Mouse (Mus musculus) kidney, postnatal 25 days (tissue): ENCODE data around the gene Mical3.

Experiments used
- DNase-seq, 2 experiments: peaks; one replicate each; pipeline ENCODE4 v3.0.0; 2021; ENCODE audit warnings: mixed read lengths in 2 of 2

The Mical3 gene

GRCm38 (mm10) chr6:121145010-121145604, 14.3 kb upstream of the Mical3 start:
- DNase-seq = no peak

- peak; percentile 86 to 94 for DNase-seq
Measured at GRCm38 (mm10) chr6:121144066-121144465, 13.3 kb upstream of the Mical3 start.

GRCm38 (mm10) chr6:121143439-121143838, 12.6 kb upstream of the Mical3 start:
- DNase-seq = peak; percentile 75 to 91

DNA sequence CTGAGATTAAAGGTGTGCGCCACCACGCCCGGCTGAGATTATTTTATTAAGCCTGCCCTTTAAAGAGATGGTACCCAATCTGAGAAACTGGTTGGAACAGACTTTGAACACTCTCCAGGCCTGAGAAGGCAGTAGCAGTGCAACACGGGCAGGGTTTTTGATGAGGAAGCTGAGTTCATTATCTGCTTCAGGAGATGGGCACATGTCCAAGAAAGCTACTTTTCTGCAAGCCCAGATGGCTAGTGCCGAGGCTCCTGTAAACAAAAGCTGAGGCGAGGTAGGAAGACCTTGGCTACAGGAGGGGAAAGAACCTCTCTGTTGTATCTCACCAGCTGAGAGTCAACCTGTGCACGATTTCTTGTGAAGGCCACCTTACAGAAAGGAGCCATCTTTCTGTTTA, 11.5 kb upstream of the Mical3 start:
- DNase-seq = no peak

DNA sequence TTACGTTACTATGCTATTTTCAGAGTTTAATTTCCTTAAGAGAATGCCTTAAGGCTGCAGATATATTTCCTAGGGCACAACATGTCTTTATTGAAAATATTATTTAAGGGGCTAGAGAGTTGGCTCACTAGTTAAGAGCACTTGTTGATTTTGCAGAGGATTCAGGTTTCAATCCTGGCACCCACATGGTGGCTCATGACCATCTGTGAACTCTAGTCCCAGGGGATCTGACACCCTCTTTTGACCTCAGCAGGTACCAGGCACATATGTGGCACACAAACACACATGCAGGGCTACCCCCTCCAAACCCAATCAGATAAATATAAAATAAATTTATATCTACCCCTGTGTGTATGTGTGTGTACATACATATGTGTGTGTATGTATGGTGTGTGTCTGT, 8.5 kb upstream of the Mical3 start:
- DNase-seq = no peak

- no peak for DNase-seq
Measured at GRCm38 (mm10) chr6:121138338-121139040, 7.7 kb upstream of the Mical3 start.

- DNase-seq = no peak
Measured at GRCm38 (mm10) chr6:121137222-121137621, 6.4 kb upstream of the Mical3 start.

GRCm38 (mm10) chr6:121134884-121135283, 4.1 kb upstream of the Mical3 start:
- no peak for DNase-seq

DNA sequence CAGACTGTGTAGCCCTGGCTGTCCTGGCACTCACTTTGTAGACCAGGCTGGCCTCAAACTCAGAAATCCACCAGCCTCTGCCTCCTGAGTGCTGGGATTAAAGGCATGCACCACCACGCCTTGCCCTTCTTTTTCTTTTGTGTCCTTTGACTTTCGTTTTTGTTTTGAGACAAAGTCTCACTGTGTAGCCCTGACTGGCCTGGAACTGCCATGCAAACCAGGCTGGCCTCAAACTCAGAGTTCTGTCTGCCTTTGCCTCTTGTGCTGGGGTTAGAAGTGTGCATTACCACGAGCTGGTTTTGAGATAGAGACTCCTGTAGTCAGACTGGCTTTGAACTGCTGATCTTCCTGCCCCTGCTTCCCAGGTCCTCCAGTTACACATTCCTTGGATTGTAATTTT, 3.5 kb upstream of the Mical3 start:
- no peak for DNase-seq

- peak; percentile 89 to 90 for DNase-seq
Measured at GRCm38 (mm10) chr6:121130039-121130705, 627 bp downstream of the Mical3 start.

DNA sequence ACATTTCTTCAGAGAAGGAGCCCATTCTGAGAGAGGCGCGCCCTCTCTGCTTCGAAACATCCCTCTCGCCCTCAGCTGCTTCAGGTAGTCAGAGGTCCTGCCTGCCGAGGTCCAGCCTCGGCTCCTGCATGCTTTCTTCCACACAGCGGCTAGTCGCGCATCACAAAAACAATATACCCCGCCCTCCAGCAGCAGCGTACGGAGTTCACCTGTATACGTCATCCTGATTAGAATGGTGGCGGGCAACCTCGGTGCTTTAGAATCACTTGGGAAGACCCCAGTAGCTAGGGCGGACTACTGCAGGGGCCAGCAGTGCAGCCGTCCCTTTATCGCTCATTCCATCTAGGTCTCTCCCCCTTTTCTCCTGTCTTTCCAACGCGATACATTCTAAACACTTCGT, 1.3 kb downstream of the Mical3 start:
- no peak for DNase-seq

GRCm38 (mm10) chr6:121128736-121129135, 2.1 kb downstream of the Mical3 start:
- peak in 1 of 2 experiments; percentile 56 for DNase-seq

DNA sequence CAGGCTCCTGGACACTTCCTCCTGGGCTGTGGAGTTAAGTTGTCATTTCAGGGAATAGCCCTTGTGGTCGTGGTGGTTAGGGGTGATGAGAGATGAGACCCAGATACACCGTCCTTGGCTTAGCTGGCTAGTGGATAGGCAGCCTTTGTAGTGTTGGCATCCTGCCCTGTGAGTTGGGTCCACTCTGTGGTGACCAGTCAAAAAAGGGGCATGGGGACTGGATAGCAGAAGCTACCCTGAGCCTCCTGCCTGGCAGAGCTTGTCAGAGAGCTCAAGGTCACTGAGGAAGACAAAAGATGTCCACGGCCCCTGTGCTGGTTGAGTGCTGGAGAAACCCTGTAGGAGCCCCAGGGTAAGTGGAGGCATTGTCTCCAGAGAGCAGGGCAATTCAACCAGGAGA, 3.1 kb downstream of the Mical3 start:
- no peak for DNase-seq

GRCm38 (mm10) chr6:121126202-121126601, 4.6 kb downstream of the Mical3 start:
- no peak for DNase-seq

DNA sequence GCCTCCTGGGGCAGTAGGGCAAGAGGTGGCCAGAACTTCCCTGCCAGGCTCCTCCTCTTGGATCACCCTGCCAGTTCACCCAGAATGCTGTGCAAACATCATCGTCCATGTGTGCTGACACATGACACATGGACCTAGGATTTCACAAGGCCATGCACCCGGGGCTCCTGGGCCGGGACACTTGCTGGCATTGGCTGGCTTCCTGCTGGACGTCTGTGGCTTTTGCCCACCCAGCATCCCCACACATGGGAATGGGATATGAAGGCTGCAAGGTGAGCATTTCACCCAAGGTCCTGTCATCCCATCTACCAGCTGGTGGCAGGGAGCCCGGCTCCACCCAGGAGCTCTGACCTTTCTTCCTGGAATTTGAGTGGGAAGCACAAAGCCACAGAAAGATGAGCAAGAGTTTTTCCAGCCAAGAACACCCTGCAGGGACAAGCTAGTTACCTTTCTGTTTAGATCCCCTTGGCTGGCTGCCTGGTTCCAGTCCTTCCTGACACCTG, 8.0 kb downstream of the Mical3 start:
- peak; percentile 84 to 88 for DNase-seq

DNA sequence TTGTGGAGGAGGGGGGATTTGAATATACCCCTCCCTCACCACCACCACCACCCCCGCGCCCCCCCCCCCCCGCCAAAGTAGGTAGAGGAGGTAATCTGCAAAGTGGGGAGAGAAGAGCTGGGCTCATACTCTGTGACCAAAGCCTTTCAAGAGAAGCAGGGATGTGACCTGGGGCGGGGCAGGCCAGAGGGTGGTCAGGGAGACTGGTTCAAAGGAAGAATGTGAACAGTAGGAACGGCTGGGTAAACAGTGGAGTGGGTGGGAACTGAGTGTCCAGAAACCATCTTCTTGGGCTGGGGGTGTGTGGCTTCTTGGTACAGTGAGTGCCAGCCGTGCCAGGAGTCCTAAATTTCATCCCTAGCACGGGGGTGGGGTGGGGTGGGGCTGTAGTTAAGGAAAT, 10.0 kb downstream of the Mical3 start:
- no peak for DNase-seq

DNA sequence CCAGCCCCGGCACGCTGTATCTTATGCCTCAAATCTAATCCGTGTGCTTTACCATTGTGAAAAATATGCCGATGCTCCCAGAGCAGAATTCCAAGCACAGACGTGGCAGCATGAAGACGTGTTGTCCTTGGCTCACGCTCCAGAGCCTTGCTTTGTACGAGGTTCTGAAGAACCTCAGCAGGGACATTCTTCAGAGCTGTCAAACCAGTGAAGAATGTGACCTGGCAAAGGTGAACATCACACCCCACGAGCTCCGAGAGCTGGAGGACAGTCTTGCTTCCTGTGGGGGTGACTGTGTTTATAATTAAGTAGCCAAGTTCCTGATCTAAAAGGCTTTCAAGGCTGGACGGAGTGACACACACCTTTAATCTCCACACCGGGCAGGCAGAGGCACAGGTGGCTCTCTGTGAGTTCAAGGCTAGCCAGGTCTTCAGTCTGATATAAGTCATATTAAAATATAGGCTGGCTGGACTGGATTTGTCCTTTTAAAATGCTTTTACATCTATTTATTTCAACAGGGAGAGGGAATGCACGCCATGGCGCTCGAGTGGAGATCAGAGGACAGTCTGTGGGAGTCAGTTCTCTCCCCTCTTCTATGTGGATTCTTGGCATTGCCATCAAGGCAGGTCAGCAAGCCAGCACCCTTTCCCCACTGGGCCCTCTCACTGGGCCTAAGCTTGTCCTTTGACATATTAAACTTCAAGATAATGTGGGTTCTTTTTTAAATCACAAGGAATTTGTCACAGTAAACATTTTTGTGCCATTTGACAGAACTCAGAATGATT, 12.6 kb downstream of the Mical3 start:
- DNase-seq = peak in 1 of 2 experiments; percentile 58

GRCm38 (mm10) chr6:121117142-121117541, 13.7 kb downstream of the Mical3 start:
- no peak for DNase-seq

GRCm38 (mm10) chr6:121116434-121116833, 14.4 kb downstream of the Mical3 start:
- no peak for DNase-seq

- no peak for DNase-seq
Measured at GRCm38 (mm10) chr6:121111448-121112055, 19.2 kb downstream of the Mical3 start.

GRCm38 (mm10) chr6:121109998-121110603, 20.7 kb downstream of the Mical3 start:
- DNase-seq = peak; percentile 92 to 97
